Mouse (Mus musculus) forebrain, embryonic 14.5 days (tissue): ENCODE results near the gene Tmem14c. TPM values are rescaled to one million over a fixed set of nuclear protein-coding genes. Genes with fewer than 3 reads are reported as not detected.

Source experiments
- ATAC-seq: fragments of 200-750 bp; cut with Nextera tagmentation; 2 replicates; pipeline ENCODE4 v1.8.0; 2017; ENCODE audit warnings: mild to moderate bottlenecking, moderate library complexity
- DNase-seq: peaks from one replicate; pipeline ENCODE4 v3.0.0-alpha.2; 2015; ENCODE audit warnings: low spot score
- H3K27ac ChIP-seq: fragments of 300-500 bp; sonication (generic); 2 replicates; pipeline ENCODE4 v1.5.1; 2014; ENCODE audit warnings: low read depth, mild to moderate bottlenecking, control low read depth, low read length, moderate library complexity
- H3K27me3 ChIP-seq: fragments of 300-500 bp; sonication (generic); replicated peaks from 2 replicates; pipeline ENCODE4 v1.6.1; 2014; ENCODE audit warnings: low read length, control low read depth, mixed read lengths; ENCODE audit not compliant: control insufficient read depth, insufficient read depth
- H3K36me3 ChIP-seq: fragments of 300-500 bp; sonication (generic); 2 replicates; pipeline ENCODE4 v1.6.1; 2014; ENCODE audit warnings: low read length, control low read depth; ENCODE audit not compliant: control insufficient read depth, insufficient read depth
- H3K4me1 ChIP-seq: fragments of 300-500 bp; sonication (generic); 2 replicates; pipeline ENCODE4 v1.6.1; 2014; ENCODE audit warnings: antibody characterized with exemption, low read length, control low read depth; ENCODE audit not compliant: control insufficient read depth, insufficient read depth
- H3K4me2 ChIP-seq: fragments of 300-500 bp; sonication (generic); 2 replicates; pipeline ENCODE4 v1.6.1; 2014; ENCODE audit warnings: mild to moderate bottlenecking, control low read depth, low read length
- H3K4me3 ChIP-seq: fragments of 300-500 bp; sonication (generic); 2 replicates; pipeline ENCODE4 v1.5.1; 2014; ENCODE audit warnings: low read depth, low read length, control low read depth
- H3K9ac ChIP-seq: fragments of 300-500 bp; sonication (generic); 2 replicates; pipeline ENCODE4 v1.6.1; 2014; ENCODE audit warnings: mild to moderate bottlenecking, low read length, control low read depth, moderate library complexity
- H3K9me3 ChIP-seq: fragments of 300-500 bp; sonication (generic); replicated peaks from 2 replicates; pipeline ENCODE4 v1.6.1; 2016; ENCODE audit warnings: low read length, control low read depth, mixed read lengths; ENCODE audit not compliant: control insufficient read depth
- WGBS: fragments of 180-500 bp; shearing (Covaris S2); extraction: QIAGEN DNeasy Blood & Tissue Kit; methylation state at CpG from one replicate; pipeline ENCODE4 v1.1.7; 2014; 5-methylcytosine and 5-hydroxymethylcytosine counted together
- polyA plus RNA-seq: library from polyadenylated mRNA; unstranded; fragments of >200 nt; fragmentation: Nextera tagmentation; extraction: Ambion mirVana; gene quantifications from 2 replicates; pipeline ENCODE4 v1.2.1, GENCODE M21; 2014

The Tmem14c gene
- polyA plus RNA-seq, 1 experiment from 2014 or later, result 161 TPM

- Histone ChIP-seq H3K4me3 (peak within 1 kb of the TSS; percentile 90), H3K9me3 (no peaks in the 10 kb centered on the region), H3K4me1 (peaks cover 12% of the 10 kb centered on the region), H3K9ac (peak within 1 kb of the TSS; percentile 88), H3K4me2 (peak within 1 kb of the TSS; percentile 87), H3K27ac (peak within 1 kb of the TSS; percentile 94), H3K27me3 (no peaks in the 10 kb centered on the region), H3K36me3 (peaks cover 19% of the 10 kb centered on the region)
- ATAC-seq, result peak; percentile 98
- under 1% methylated on average over 58 of the region's 58 CpGs for WGBS
- peak; percentile 96 for DNase-seq
These were observed 15.0 kb upstream of the Tmem14c start, which contains the start of gene Pak1ip1 for GRCm38 (mm10) chr13:41000926-41001639. Gene Pak1ip1 (plus strand): TSS chr13:41001023.

DNA sequence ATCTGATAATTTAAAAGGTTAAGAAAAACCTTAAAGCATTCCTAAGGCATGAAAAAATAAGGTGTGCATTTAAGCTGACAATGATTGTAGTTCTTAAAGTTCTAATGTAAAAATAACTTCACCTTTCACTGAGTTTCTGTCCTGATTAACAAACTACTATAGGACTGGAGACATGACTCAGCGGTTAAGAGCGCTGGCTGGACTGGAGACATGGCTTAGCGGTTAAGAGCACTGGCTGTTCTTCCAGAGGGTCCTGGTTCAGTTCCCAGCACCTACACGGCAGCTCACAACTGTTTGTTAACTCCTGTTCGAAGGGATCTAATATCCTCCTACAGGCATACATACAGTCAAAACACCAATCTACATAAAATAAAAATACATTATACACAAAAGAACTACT lies 14.1 kb upstream of the Tmem14c start:
- peak overlapping the region; percentile 87 for H3K4me2 ChIP-seq
- peak overlapping the region; percentile 90 for H3K4me3 ChIP-seq
- no peaks in the 10 kb centered on the region for H3K27me3 ChIP-seq
- ATAC-seq (no peak), DNase-seq (no peak)
- peaks cover 12% of the 10 kb centered on the region for H3K4me1 ChIP-seq
- H3K9ac ChIP-seq, result no peak overlapping the region
- H3K9me3 ChIP-seq, result no peaks in the 10 kb centered on the region
- WGBS, result 82% methylated on average over 5 of the region's 5 CpGs
- H3K36me3 ChIP-seq, result peaks cover 28% of the 10 kb centered on the region
- no peak overlapping the region for H3K27ac ChIP-seq

GRCm38 (mm10) chr13:41006244-41006643 lies 9.8 kb upstream of the Tmem14c start:
- DNase-seq, result no peak
- H3K9ac ChIP-seq, result no peak overlapping the region
- H3K4me1 ChIP-seq, result peaks cover 5% of the 10 kb centered on the region; the same call in 1 of the 2 replicates
- H3K4me3 ChIP-seq, result no peak overlapping the region
- no peak overlapping the region for H3K4me2 ChIP-seq
- no peaks in the 10 kb centered on the region for H3K27me3 ChIP-seq
- 95% methylated on average over 4 of the region's 4 CpGs for WGBS
- H3K9me3 ChIP-seq, result no peaks in the 10 kb centered on the region
- ATAC-seq, result no peak
- H3K27ac ChIP-seq, result no peak overlapping the region
- H3K36me3 ChIP-seq, result peaks cover 70% of the 10 kb centered on the region

DNA sequence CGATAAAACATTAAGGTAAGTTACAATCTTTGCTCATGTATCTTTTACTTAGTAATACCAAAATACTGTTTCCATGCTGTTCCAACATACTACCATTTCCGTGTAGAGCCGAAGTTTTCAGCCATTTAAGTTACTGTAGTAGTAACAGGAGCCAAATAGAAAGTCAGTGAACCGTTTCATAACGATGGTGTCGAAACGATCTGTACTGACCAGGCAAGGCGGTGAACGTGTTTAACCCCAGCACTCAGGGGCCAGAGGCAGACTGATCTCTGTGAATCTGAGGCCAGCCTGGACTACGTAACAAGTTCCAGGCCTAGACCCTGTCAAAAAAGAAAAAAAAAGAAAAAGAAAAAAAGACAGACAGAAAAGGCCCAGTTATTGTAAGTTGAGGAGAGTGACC lies 7.8 kb upstream of the Tmem14c start:
- Histone ChIP-seq H3K9ac (no peak overlapping the region), H3K36me3 (peaks cover 89% of the 10 kb centered on the region), H3K9me3 (no peaks in the 10 kb centered on the region), H3K4me2 (no peak overlapping the region), H3K4me3 (no peak overlapping the region), H3K4me1 (no peaks in the 10 kb centered on the region), H3K27me3 (no peaks in the 10 kb centered on the region), H3K27ac (no peak overlapping the region)
- 92% methylated on average over 10 of the region's 10 CpGs for WGBS
- DNase-seq (no peak), ATAC-seq (no peak)

- H3K9ac ChIP-seq, result no peak overlapping the region
- ATAC-seq (no peak), DNase-seq (no peak)
- H3K27me3 ChIP-seq, result no peaks in the 10 kb centered on the region
- 87% methylated on average over 8 of the region's 8 CpGs for WGBS
- no peak overlapping the region for H3K27ac ChIP-seq
- no peak overlapping the region for H3K4me2 ChIP-seq
- peaks cover 92% of the 10 kb centered on the region for H3K36me3 ChIP-seq
- H3K4me1 ChIP-seq, result no peaks in the 10 kb centered on the region
- no peak overlapping the region for H3K4me3 ChIP-seq
- H3K9me3 ChIP-seq, result no peaks in the 10 kb centered on the region
These were observed 7.1 kb upstream of the Tmem14c start for GRCm38 (mm10) chr13:41008946-41009345.

DNA sequence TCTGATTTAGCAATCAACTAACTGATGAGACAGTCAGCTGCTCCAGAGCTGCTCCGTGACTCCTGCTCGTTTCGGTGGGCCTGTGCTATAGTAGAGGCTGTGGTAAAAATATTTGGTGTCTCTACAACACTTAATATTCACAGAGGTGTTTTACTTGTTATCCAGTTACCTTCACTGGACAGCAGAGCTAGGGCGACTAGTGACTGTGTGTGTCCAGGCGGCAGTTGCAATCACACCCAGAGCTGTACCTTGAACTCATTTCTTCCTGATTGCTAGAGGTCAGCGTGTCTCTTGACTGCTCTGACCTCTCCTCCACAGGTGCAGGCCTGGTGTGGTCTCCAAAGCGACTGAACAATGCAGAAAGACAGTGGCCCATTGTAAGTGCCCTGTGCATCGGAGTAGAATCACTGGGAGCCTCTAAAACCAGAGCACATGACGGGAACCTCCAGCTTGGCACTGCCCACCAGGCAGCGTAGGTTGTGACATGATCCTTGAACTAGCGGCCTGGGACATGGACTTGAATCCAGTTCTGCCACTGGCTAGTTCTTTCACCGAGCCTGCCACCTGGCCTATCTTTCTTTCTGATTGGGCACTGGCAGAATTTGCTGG lies 809 bp downstream of the Tmem14c start:
- Histone ChIP-seq H3K4me1 (peaks cover 10% of the 10 kb centered on the region; the same call in 1 of the 2 replicates), H3K27ac (no peak overlapping the region), H3K9ac (peak overlapping the region; percentile 70), H3K27me3 (no peaks in the 10 kb centered on the region), H3K4me3 (peak overlapping the region; percentile 59), H3K9me3 (no peaks in the 10 kb centered on the region), H3K36me3 (peaks cover 41% of the 10 kb centered on the region), H3K4me2 (peak overlapping the region; percentile 75)
- DNase-seq, result no peak
- WGBS, result 40% methylated on average over 12 of the region's 12 CpGs
- no peak for ATAC-seq

DNA sequence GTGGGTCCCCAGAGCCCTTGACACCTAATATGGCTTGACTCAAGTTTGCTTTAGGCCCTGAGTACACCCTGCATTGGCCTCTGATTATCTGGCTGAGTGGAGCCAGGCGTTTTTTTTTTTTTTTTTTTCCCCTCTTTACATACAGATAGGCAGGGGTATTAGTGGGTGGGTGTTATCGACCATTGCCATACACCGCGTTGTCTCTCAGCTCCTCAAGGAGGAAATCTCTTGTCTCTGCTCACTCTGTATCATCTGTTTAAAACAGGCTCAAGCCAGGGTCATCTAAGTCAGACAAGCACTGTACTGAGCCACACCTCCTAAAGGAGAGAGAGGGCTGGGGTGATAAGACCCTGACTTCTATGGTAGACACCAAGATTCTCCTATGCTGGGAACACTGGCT lies 1.7 kb downstream of the Tmem14c start:
- Histone ChIP-seq H3K27ac (no peak overlapping the region), H3K9ac (no peak overlapping the region; the same call in 1 of the 2 replicates), H3K4me2 (0 out of 2 replicates have a peak overlapping the region, but pooled peaks have one; percentile 75), H3K36me3 (peaks cover 36% of the 10 kb centered on the region), H3K4me3 (no peak overlapping the region), H3K4me1 (peaks cover 10% of the 10 kb centered on the region; the same call in 1 of the 2 replicates), H3K27me3 (no peaks in the 10 kb centered on the region), H3K9me3 (no peaks in the 10 kb centered on the region)
- WGBS, result 82% methylated on average over 4 of the region's 4 CpGs
- ATAC-seq (no peak), DNase-seq (no peak)

DNA sequence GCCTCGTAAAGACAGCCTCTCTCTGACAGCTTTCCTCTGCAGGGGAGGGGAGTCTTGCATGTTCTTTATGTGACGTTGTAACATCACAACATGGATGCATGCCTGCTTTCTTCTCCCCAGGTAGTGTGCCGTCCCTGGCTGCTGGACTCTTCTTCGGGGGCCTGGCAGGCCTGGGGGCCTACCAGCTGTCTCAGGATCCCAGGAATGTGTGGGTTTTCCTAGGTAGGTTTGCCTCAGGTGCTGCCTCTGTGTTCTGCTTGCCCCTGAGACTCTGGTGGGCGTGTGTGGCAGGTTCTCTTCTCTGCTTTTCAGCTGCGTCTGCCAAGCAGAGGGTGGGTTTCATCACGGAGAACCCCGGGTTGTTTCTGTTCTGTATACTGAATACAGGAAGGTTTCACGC lies 2.1 kb downstream of the Tmem14c start:
- DNase-seq (no peak), ATAC-seq (no peak)
- H3K4me1 ChIP-seq, result peaks cover 10% of the 10 kb centered on the region; the same call in 1 of the 2 replicates
- H3K4me2 ChIP-seq, result no peak overlapping the region
- no peak overlapping the region for H3K4me3 ChIP-seq
- H3K9me3 ChIP-seq, result no peaks in the 10 kb centered on the region
- WGBS, result 90% methylated on average over 9 of the region's 9 CpGs
- no peak overlapping the region; the same call in 1 of the 2 replicates for H3K9ac ChIP-seq
- no peak overlapping the region for H3K27ac ChIP-seq
- no peaks in the 10 kb centered on the region for H3K27me3 ChIP-seq
- peaks cover 32% of the 10 kb centered on the region for H3K36me3 ChIP-seq
